13 mouse cellular contexts compared by ENCODE assay signal in genomic region chr19:4046866-4047254, GRCm38 (mm10). TPM values are rescaled to one million over a fixed set of nuclear protein-coding genes. Genes with fewer than 3 reads are reported as not detected.
DNase-seq lines count a peak whose midpoint lies in the region; ATAC-seq and TF ChIP-seq lines count a peak whose summit lies in the region.
"Had no signal": no experiment of that assay in that cellular context is flagged by ENCODE, and none has a peak within 500 bp of the region (broad histone marks: within the 10 kb centered on the region; RNA-seq: fewer than 3 reads in every experiment).

No protein-coding gene starts in this region.

- no peak overlapping the region for H3K4me2 ChIP-seq in lung, postnatal 0 days (replicated peaks; ENCODE audit: low read depth, low read length)
- H3K4me2 ChIP-seq in intestine, embryonic 16.5 days (ENCODE audit: low read depth, low read length): peak overlapping the region; percentile 19
- H3K4me2 ChIP-seq in kidney, embryonic 16.5 days (replicated peaks; ENCODE audit: low read depth, low read length): no peak overlapping the region

- no peak for TF ChIP-seq POLR2A in small intestine, adult 2 months (IDR thresholded peaks at IDR 0.05; ENCODE audit: low read depth, low read length)

- no peak for DNase-seq in lung, postnatal 0 days (ENCODE audit: low spot score)
- no peak for DNase-seq in lung, postnatal 14 days
- peak; percentile 88 for DNase-seq in ZHBTc4 (ENCODE audit: low read depth, low spot score)
- no peak for DNase-seq in B cell, adult 2 months
- no peak for DNase-seq in embryo, embryonic 10.5 days (ENCODE audit: low spot score)
- DNase-seq: cerebellum, adult 18-20 months; heart, postnatal 10 days; layer of hippocampus, adult 9-11 months had no signal

- no peak for TF ChIP-seq CTCF in lung, postnatal 0 days (IDR thresholded peaks at IDR 0.05)
- no peak for TF ChIP-seq CTCF in small intestine, adult 2 months (IDR thresholded peaks at IDR 0.05; ENCODE audit: extremely low read depth, insufficient read length, insufficient replicate concordance, low read depth, low read length)

- no peaks in the 10 kb centered on the region for H3K9me3 ChIP-seq in lung, postnatal 0 days (ENCODE audit: low read length)
- H3K9me3 ChIP-seq in intestine, embryonic 16.5 days (ENCODE audit: control insufficient read depth, low read length): no peaks in the 10 kb centered on the region; the same call in 1 of the 2 replicates
- no peaks in the 10 kb centered on the region; the same call in 1 of the 2 replicates for H3K9me3 ChIP-seq in kidney, embryonic 16.5 days (ENCODE audit: low read length)

- peaks cover 4% of the 10 kb centered on the region; the same call in 1 of the 2 replicates for H3K4me1 ChIP-seq in lung, postnatal 0 days (ENCODE audit: insufficient read depth, low read depth, low read length)
- H3K4me1 ChIP-seq in intestine, embryonic 16.5 days (ENCODE audit: control insufficient read depth, insufficient read depth, low read length): peaks cover 4% of the 10 kb centered on the region; the same call in 1 of the 2 replicates
- peaks cover 12% of the 10 kb centered on the region for H3K4me1 ChIP-seq in small intestine, adult 2 months (ENCODE audit: control insufficient read depth, insufficient read depth, insufficient read length, low read length)
- no peaks in the 10 kb centered on the region for H3K4me1 ChIP-seq in kidney, embryonic 16.5 days (ENCODE audit: insufficient read depth, low read length)

- H3K27me3 ChIP-seq in lung, postnatal 0 days (replicated peaks; ENCODE audit: insufficient read depth, low read length): no peaks in the 10 kb centered on the region
- H3K27me3 ChIP-seq in intestine, embryonic 16.5 days (replicated peaks; ENCODE audit: control insufficient read depth, insufficient read depth, low read length): no peaks in the 10 kb centered on the region
- H3K27me3 ChIP-seq in small intestine, adult 2 months (ENCODE audit: control insufficient read depth, insufficient read depth, low read length): no peaks in the 10 kb centered on the region
- H3K27me3 ChIP-seq in kidney, embryonic 16.5 days (ENCODE audit: insufficient read depth, low read length): no peaks in the 10 kb centered on the region
- H3K27me3 ChIP-seq: embryonic facial prominence, embryonic 12.5 days had no signal

- 68% methylated on average over 8 of the region's 8 CpGs for WGBS in lung, postnatal 0 days
- 63% methylated on average over 8 of the region's 8 CpGs for WGBS in intestine, embryonic 16.5 days
- 28% methylated on average over 8 of the region's 8 CpGs for WGBS in small intestine, adult 2 months
- 85% methylated on average over 8 of the region's 8 CpGs for WGBS in kidney, embryonic 16.5 days

- no peak overlapping the region for H3K9ac ChIP-seq in lung, postnatal 0 days (replicated peaks; ENCODE audit: low read depth)
- 0 out of 2 replicates have a peak overlapping the region, but pooled peaks have one; percentile 12 for H3K9ac ChIP-seq in intestine, embryonic 16.5 days (ENCODE audit: low read depth, low read length)
- no peak overlapping the region for H3K9ac ChIP-seq in kidney, embryonic 16.5 days (replicated peaks; ENCODE audit: low read length)
- H3K9ac ChIP-seq: embryonic facial prominence, embryonic 12.5 days had no signal

- H3K36me3 ChIP-seq in lung, postnatal 0 days (ENCODE audit: insufficient read depth, low read length): no peaks in the 10 kb centered on the region
- no peaks in the 10 kb centered on the region for H3K36me3 ChIP-seq in intestine, embryonic 16.5 days (ENCODE audit: control insufficient read depth, insufficient read depth, low read length)
- H3K36me3 ChIP-seq in small intestine, adult 2 months (ENCODE audit: control insufficient read depth, insufficient read depth, low read length): no peaks in the 10 kb centered on the region
- H3K36me3 ChIP-seq in kidney, embryonic 16.5 days (ENCODE audit: insufficient read depth, low read length): no peaks in the 10 kb centered on the region
- H3K36me3 ChIP-seq: embryonic facial prominence, embryonic 12.5 days had no signal

- ATAC-seq in lung, postnatal 0 days: no peak
- ATAC-seq in intestine, embryonic 16.5 days: peak; percentile 87
- ATAC-seq in kidney, embryonic 16.5 days (ENCODE audit: low FRiP score, low TSS enrichment): no peak
- ATAC-seq: midbrain, embryonic 16.5 days had no signal

- H3K27ac ChIP-seq in lung, postnatal 0 days (ENCODE audit: low read length): peak overlapping the region; percentile 55; the same call in 1 of the 2 replicates
- peak overlapping the region; percentile 94 for H3K27ac ChIP-seq in intestine, embryonic 16.5 days (ENCODE audit: low read length)
- peak overlapping the region; percentile 98 for H3K27ac ChIP-seq in small intestine, adult 2 months (ENCODE audit: insufficient read depth, low read depth, low read length)
- H3K27ac ChIP-seq in kidney, embryonic 16.5 days (ENCODE audit: low read length): no peak overlapping the region
- H3K27ac ChIP-seq: embryonic facial prominence, embryonic 12.5 days had no signal

- TF ChIP-seq EP300 in lung, postnatal 0 days (IDR thresholded peaks at IDR 0.05): no peak

- H3K4me3 ChIP-seq in lung, postnatal 0 days (ENCODE audit: low read depth, low read length): no peak overlapping the region
- H3K4me3 ChIP-seq in intestine, embryonic 16.5 days (ENCODE audit: low read length): no peak overlapping the region
- peak overlapping the region; percentile 30; the same call in 1 of the 2 replicates for H3K4me3 ChIP-seq in small intestine, adult 2 months (ENCODE audit: low read depth, low read length)
- H3K4me3 ChIP-seq in kidney, embryonic 16.5 days (ENCODE audit: low read length): no peak overlapping the region
- H3K4me3 ChIP-seq: embryonic facial prominence, embryonic 12.5 days had no signal

RNA-seq across cellular contexts. Expression of gene Gstp2, which starts 1.0 kb away (rescaled TPM):
- 6.3 and 7.3 TPM in 2 replicates for polyA plus RNA-seq in lung, postnatal 0 days (2015; fragmentation: Nextera tagmentation; extraction: Ambion mirVana)
- 33.6 and 65.0 TPM in 2 replicates for polyA plus RNA-seq in intestine, embryonic 16.5 days (2015; fragmentation: Nextera tagmentation; extraction: Ambion mirVana)
- 231 and 289 TPM in 2 replicates for polyA plus RNA-seq in small intestine, adult 2 months (2012; rRNA removed)
- polyA plus RNA-seq in kidney, embryonic 16.5 days (2015; fragmentation: Nextera tagmentation; extraction: Ambion mirVana): 2.5 and 9.6 TPM in 2 replicates

RNA-seq across cellular contexts. Expression of gene Gstp1, which starts 9.1 kb away (rescaled TPM):
- 273 and 288 TPM in 2 replicates for polyA plus RNA-seq in lung, postnatal 0 days (2015; fragmentation: Nextera tagmentation; extraction: Ambion mirVana)
- polyA plus RNA-seq in intestine, embryonic 16.5 days (2015; fragmentation: Nextera tagmentation; extraction: Ambion mirVana): 1,107 and 1,114 TPM in 2 replicates
- polyA plus RNA-seq in small intestine, adult 2 months (2012; rRNA removed): 798 and 1,214 TPM in 2 replicates
- 526 and 535 TPM in 2 replicates for polyA plus RNA-seq in kidney, embryonic 16.5 days (2015; fragmentation: Nextera tagmentation; extraction: Ambion mirVana)

RNA-seq across cellular contexts. Expression of gene Gstp3, which starts 12.5 kb away (rescaled TPM):
- 6.5 and 6.9 TPM in 2 replicates for polyA plus RNA-seq in lung, postnatal 0 days (2015; fragmentation: Nextera tagmentation; extraction: Ambion mirVana)
- polyA plus RNA-seq in intestine, embryonic 16.5 days (2015; fragmentation: Nextera tagmentation; extraction: Ambion mirVana): 15.1 and 18.1 TPM in 2 replicates
- polyA plus RNA-seq in small intestine, adult 2 months (2012; rRNA removed): 11.8 and 15.0 TPM in 2 replicates
- polyA plus RNA-seq in kidney, embryonic 16.5 days (2015; fragmentation: Nextera tagmentation; extraction: Ambion mirVana): 0.36 and 0.49 TPM in 2 replicates
- polyA plus RNA-seq: embryonic facial prominence, embryonic 12.5 days; midbrain, embryonic 16.5 days had no signal

RNA-seq across cellular contexts. Expression of gene Ndufv1, which starts 34.3 kb away (rescaled TPM):
- 130 and 152 TPM in 2 replicates for polyA plus RNA-seq in lung, postnatal 0 days (2015; fragmentation: Nextera tagmentation; extraction: Ambion mirVana)
- polyA plus RNA-seq in intestine, embryonic 16.5 days (2015; fragmentation: Nextera tagmentation; extraction: Ambion mirVana): 299 and 309 TPM in 2 replicates
- polyA plus RNA-seq in small intestine, adult 2 months (2012; rRNA removed): 92.8 and 170 TPM in 2 replicates
- polyA plus RNA-seq in kidney, embryonic 16.5 days (2015; fragmentation: Nextera tagmentation; extraction: Ambion mirVana): 261 and 285 TPM in 2 replicates

RNA-seq across cellular contexts. Expression of gene Cabp2, which starts 34.5 kb away (rescaled TPM):
- not detected in 2 replicates for polyA plus RNA-seq in lung, postnatal 0 days (2015; fragmentation: Nextera tagmentation; extraction: Ambion mirVana)
- 2.1 and 3.1 TPM in 2 replicates for polyA plus RNA-seq in intestine, embryonic 16.5 days (2015; fragmentation: Nextera tagmentation; extraction: Ambion mirVana)
- 24.8 TPM in 1 of 2 replicates, not detected in the other for polyA plus RNA-seq in small intestine, adult 2 months (2012; rRNA removed)
- polyA plus RNA-seq in kidney, embryonic 16.5 days (2015; fragmentation: Nextera tagmentation; extraction: Ambion mirVana): 0.21 and 0.96 TPM in 2 replicates
- polyA plus RNA-seq: midbrain, embryonic 16.5 days had no signal
